Mouse (Mus musculus) urinary bladder, postnatal 10 days (tissue): Measurements from ENCODE around the gene Rtp1.

ENCODE experiments used
- DNase-seq: peaks from one replicate; pipeline ENCODE4 v3.0.0; 2022; ENCODE audit warnings: low spot score

The Rtp1 gene

DNA sequence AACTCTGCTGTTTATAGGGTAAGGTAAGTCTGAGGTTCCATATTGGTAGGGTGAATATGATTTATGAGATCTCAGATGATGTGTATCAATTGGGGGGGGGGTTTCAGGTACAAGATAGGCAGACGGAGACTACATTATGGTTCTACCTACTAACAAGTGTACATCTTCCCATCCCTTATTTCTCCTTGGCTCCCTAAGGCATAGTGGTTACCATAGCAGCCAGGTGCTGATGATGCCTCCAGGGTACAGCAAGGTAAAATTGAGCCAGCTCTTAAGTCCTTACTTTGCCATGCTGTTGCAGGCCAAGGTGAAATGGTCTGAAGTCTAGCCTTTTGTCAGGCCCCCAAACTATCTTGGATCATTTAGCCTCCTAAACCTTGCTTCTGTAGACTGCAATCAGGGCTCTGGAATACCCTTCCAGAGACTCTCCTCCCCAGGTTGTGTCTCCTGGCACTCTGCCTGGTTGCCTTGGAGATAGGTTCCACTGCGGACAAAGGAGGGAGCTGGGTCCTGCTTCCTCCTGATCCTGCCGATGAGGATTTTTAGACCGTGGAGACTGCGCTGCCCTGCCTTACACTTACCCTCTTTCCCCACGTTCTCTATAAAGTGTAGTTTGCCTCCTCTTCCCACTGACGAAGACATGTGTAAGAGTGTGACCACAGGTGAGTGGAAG lies at the start of gene Rtp1:
Gene Rtp1, plus strand, starts transcription at position 487 of the 673 bp plus-strand sequence.
- DNase-seq, result no peak

- no peak for DNase-seq
Measured at GRCm38 (mm10) chr16:23379536-23380230, 49.2 kb upstream of the Rtp1 start.

- no peak for DNase-seq
Measured at GRCm38 (mm10) chr16:23384304-23384703, 44.6 kb upstream of the Rtp1 start.

DNA sequence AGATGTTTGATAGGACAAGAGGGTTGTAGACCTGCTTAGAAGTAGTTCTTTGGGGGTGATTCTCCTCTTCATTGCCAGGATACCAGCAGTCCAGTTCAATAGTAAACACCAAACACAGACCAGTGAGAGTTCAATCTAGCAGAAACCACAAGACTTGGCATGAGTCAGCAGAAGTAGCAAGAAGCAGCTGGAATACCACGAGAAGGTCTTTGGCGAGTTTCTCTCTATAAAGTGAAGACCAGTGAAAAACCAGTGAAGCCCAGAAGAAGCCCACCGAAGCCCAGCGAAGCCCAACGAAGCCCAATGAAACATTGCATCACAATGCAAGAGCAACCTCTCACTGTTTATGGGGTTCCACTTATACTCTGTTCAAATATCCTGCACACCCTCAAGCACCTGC lies 31.0 kb upstream of the Rtp1 start:
- DNase-seq, result no peak

- no peak for DNase-seq
Measured at GRCm38 (mm10) chr16:23401463-23401862, 27.5 kb upstream of the Rtp1 start.

DNA sequence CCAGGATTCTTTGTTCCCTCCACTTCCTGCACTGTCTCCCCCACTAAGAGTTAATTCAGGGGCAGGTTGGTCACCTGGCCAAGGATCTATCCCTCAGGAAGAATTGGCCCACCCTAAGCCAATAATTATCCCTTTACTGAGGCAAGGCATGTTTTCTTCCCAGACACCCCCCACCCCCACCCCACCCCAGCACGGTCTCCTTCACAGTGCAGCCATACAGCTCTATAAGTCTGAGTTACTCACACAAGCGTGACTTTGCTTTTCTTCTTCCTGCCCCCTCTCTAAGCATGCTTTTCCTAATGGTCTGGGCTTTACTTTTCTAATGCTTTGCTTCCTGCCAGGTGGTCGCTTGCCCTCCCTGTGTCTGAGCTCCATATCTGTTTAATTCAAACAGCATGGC lies 27.0 kb upstream of the Rtp1 start:
- DNase-seq, result no peak

DNA sequence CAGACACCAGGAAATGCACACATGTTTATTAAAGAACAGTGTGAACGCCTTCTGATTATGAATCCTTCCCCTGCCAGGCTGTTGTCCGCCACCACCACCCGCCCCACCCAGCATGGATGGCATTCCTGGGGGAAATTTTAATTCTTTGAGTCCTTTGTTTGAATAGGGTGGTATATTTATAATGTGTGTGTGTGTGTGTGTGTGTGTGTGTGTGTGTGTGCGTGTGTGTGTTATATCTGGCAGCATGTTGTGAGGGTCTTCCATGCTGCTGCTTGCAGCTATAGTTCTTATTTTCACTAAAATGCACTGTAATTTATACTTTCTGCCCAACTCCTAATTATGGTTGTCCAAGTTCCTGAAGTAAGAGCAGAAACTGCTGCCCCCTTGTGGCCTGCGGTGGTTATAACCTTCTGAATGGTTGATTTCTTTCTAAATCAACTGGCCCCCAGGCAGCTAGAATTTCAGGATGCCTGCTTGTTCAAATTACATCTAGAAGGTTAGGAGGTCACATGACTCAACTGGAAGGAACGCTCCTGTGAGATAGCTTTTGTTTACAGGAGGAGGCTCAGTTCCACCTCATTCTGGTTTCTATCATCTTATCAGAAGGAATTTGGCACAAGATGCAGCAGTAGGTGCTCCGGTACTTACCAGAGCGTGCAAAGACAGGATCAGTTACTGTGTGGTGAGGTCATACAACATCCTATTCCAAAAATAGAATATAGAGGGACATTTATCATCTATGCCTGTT lies 25.8 kb upstream of the Rtp1 start:
- DNase-seq, result peak; percentile 33

GRCm38 (mm10) chr16:23412930-23413329 lies 16.0 kb upstream of the Rtp1 start:
- no peak for DNase-seq

- DNase-seq, result no peak
Measured at GRCm38 (mm10) chr16:23416261-23416656, 12.7 kb upstream of the Rtp1 start.

DNA sequence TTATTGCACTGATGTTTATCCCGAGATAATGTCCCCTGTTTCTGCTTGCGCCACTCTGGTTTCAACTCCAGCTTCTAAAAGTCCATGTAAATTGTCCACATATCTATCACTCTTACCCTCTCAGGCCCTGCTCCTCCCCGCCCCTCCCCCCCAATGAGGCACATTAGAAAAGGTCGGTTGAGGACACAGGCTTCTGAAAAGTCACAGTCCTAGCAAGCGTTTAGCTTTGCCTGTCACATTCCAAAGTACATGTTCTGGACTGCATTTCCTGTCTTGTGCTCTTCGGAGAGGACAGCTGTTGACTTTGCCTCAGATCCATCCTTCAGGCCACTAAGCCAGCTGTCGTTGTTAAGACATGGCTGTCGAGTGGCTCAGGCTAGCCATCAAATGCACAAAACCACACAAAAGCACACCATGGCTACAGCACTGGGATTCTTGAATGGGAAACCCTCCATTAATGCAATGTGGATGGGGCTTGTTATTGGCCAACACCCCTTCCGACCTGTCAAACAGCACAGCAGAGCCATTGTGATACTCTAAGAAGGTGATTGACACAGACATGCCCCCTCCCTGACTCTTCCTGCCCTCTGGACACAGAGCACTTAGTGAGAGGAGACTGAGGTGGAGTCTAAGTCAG lies 12.2 kb upstream of the Rtp1 start:
- no peak for DNase-seq

GRCm38 (mm10) chr16:23417456-23418240 lies 11.3 kb upstream of the Rtp1 start:
- DNase-seq, result no peak

DNA sequence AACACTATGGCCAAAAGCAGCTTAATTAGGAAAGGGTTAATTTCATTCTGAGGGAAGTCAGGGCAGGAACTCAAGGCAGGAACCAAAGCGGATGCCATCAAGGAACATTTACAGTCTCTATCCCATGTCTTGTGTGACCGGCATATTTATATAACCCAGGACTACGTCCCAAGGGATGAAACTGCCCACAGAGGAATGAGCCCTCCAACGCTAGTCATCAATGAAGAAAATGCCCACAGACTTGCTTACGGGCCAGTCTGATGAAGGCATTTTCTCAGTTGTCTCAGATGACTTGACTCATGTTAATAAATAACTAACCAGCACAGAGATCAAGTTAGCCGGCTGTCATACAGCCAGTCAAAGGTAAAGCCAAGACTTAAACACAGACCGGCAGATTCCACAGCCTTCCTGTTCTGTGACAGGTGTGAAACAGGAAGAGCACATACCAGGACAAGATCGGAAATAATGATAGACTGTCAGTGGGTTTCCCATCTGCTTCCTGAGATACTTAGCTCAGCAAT lies 9.3 kb upstream of the Rtp1 start:
- DNase-seq, result no peak

- no peak for DNase-seq
Measured at GRCm38 (mm10) chr16:23423825-23424224, 5.1 kb upstream of the Rtp1 start.

DNA sequence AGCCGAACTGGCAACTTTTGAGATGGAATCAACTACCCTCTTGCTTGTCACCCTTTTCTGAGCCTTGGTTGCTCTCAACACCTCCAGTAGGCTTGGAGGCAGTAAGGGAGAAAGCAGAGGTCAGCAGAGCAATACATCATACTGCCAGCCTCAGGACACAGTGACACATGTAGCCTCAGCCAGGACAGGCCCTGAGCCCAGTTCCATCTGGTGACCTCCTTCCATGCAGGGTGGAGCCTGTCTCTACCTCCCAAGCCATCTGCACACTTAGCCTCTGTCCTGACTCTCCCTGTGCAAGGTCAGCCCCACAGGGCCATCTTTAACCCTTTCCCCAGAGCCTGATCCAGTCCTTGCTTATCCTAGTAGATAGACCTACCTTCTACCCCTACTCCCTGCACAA lies 1.2 kb upstream of the Rtp1 start:
- no peak for DNase-seq

DNA sequence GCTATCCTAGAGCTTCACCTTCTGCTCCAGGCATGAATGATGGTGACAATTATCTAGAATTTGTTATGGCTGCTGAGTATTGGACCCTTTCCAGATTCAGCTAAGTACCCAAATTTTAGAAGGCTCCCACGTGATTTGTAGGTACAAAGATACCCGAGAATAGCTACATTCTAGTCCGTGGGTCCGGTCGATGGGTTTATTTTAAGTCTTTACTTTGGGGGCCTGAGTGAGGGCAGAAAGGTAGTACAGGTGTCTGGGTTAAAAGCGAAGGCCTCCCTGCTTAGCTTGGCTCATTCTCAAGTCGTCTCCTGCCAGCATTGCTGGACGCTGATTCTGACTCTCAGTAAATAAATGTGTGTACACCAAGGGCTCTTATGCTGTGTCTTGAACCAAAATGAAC lies 1.1 kb downstream of the Rtp1 start:
- DNase-seq, result no peak

GRCm38 (mm10) chr16:23437404-23438166 lies 8.7 kb downstream of the Rtp1 start:
- DNase-seq, result no peak

- DNase-seq, result no peak
Measured at GRCm38 (mm10) chr16:23444231-23444630, 15.3 kb downstream of the Rtp1 start.

GRCm38 (mm10) chr16:23449946-23450345 lies 21.0 kb downstream of the Rtp1 start:
- DNase-seq, result no peak

GRCm38 (mm10) chr16:23450816-23451215 lies 21.9 kb downstream of the Rtp1 start:
- no peak for DNase-seq

DNA sequence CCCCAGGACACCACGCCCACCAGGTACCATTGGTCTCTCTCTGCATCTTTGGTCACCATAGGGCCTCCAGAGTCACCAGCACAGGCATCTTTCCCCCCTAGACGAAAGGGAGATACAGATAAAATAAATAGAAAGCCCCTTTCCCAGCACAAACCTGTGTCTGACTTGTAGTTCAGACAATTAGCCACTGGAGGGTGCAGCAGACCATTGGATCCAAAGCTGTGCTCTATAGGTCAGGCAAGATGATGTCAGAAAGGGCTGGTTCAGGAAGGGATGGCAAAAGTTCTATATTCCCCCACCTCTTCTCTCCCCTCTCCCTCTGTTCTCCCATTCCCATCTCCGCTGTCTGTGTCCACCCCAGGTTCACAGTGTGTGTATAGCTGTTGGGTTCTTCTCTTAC lies 23.5 kb downstream of the Rtp1 start:
- DNase-seq, result no peak

DNA sequence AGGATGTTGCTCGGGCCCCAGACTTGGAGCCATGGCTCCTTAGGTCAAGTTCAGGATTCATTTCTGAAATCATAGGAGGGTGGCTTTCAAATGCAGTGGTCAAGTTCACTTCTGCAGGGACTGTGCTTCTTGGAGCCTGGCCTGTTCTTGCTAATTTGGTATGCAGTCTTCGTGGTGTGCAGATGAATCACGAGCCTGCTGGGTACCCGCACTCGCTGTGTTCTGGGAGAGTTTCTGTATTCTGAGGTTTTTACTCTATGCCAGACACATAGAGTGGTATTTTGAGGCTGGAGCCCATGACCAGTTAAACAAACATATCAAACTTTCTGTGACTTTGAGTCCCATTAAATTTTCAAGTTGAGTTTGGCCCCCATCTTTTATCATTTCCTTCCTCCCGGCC lies 25.4 kb downstream of the Rtp1 start:
- DNase-seq, result no peak
